Mouse (Mus musculus): ENCODE data around the gene Caly.

Gene Caly

GRCm38 (mm10) chr7:140082242-140082678 lies at the start of gene Caly:
TSS of gene Caly (minus strand) at chr7:140082548.
- DNase-seq (ENCODE audit: low spot score) = no peak

DNA sequence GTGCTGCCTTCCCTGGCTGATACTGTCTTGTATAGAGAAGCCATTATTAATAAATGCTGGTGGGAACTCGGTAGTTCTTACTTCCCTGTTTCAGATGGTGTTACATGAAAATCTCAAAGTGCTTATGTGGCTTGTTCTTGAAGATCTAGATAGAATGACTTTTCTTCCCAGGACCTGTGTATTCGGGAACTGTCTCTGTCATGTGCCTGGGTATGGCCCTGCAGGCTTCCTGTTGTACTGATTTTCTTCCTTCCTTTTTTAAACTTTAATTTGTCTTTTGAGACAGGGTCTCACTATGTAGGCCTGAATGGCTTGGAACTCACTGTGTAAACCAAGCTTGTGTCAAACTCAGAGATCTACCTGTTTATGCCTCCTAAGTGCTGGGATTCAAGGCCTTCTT lies 45.6 kb upstream of the Caly start:
- DNase-seq (ENCODE audit: low spot score) = no peak

DNA sequence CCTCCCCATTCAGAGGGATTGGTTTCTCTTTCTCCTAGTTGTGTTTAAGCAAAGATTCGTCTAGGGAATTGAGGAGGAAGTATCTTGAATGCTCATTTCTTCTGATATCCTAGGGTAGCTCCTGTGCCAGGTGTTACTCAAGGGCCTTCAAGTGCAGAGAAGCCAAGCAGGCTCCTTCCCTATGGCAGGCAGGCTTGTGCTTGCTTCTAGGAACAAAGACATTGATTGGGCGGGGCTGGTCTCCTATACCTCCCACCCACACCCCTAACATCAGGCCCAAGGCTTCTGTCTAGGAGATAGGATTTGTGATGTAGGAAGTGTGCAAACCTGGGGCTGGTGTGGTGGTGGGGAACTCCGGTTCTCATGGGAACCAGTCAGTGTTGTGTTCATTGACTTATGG lies 44.6 kb upstream of the Caly start:
- no peak for DNase-seq (ENCODE audit: low spot score)

DNA sequence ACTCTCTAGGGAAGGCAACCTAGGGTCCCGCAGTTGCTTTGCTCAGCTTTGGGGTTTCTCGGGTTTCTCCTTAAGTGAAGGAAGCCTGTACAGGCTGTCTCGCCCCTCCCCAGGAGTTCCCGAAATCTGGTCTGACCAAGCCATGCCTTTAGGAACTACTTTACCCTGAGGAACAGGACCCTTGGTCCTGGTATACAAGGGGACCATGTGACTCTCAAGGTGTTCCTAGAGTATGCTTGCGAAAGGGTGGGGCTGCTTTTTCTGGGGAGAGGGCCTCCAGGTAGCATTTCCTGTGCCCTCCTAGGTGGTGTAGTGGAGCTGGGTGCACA lies 43.6 kb upstream of the Caly start:
- DNase-seq (ENCODE audit: low spot score) = no peak

DNA sequence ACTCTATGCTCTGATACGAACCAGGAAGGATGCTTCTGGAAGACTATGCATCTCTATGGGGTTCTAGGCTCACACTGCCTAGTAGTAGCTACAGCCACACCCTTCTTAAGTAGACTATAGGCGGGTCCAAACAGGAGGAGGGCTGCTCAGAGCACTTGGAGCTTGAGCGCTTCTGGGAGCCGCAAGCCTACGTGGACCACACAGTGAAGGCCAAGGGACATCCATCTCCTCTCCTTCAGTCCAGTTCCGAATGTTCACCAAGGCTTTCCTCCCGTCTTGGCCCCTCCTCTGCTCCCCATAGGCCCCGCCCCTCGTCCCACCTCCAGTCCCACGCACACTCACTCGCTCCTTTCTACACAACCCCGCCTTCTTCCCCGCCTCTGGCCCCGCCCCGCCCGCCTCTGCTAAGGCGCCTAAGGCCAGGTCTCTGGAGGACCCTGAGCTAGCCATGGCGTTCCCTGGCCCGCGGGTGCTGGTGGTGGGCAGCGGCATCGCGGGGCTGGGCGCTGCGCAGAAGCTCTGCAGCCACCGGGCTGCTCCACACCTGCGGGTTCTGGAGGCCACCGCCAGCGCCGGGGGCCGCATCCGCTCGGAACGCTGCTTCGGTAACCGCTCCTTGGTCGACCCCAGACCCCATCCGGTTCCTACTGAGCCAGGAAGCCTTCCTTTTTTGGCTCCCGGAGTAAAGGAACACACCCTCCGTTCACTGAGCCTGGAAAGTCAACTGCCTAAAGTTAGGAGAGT lies 43.1 kb upstream of the Caly start:
- DNase-seq (ENCODE audit: low spot score) = peak; percentile 94

- DNase-seq (ENCODE audit: low spot score) = no peak
Observed at GRCm38 (mm10) chr7:140124382-140124781, 42.0 kb upstream of the Caly start.

- DNase-seq (ENCODE audit: low spot score) = no peak
Observed at GRCm38 (mm10) chr7:140122765-140123164, 40.4 kb upstream of the Caly start.

DNA sequence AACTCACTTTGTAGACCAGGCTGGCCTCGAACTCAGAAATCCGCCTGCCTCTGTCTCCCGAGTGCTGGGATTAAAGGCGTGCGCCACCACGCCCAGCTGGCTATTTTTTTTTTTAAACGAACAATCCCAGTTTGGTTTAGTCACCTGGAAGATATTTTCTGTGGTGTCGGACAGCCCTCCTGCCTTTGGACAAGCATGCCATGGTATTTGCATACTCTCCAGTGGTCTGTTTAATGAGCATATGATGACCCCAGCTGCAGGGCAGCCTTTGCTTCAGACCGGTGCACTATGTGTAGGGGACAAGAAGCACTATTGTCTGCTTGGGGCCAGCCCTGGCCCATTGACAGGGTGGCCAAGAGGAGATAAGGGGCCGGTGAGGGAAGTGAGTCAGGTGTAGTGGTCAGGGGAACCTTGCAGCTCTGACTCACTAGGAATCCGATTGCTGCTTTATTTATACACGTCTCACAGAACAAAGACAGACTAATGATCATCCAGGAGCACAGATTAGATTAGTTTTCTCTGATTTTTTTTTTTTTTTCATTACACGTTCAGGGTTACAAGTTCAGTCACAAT lies 39.1 kb upstream of the Caly start:
- no peak for DNase-seq (ENCODE audit: low spot score)

DNA sequence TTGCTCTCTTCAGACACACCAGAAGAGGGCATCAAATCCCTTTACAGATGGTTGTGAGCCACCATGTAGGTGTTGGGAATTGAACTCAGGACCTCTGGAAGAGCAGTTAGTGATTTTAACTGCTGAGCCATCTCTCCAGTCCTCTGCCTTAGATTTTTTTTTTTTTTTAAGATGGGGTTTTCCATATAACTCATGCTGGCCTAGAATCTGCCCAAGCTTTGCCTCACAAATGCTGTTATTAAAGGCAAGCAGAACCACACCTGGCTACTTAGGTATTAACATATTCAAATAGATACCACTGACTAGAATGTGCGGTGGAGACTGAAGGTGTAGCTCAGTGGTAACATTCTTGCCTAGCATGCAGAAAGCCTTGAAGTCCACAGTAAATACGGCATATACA lies 38.1 kb upstream of the Caly start:
- no peak for DNase-seq (ENCODE audit: low spot score)

DNA sequence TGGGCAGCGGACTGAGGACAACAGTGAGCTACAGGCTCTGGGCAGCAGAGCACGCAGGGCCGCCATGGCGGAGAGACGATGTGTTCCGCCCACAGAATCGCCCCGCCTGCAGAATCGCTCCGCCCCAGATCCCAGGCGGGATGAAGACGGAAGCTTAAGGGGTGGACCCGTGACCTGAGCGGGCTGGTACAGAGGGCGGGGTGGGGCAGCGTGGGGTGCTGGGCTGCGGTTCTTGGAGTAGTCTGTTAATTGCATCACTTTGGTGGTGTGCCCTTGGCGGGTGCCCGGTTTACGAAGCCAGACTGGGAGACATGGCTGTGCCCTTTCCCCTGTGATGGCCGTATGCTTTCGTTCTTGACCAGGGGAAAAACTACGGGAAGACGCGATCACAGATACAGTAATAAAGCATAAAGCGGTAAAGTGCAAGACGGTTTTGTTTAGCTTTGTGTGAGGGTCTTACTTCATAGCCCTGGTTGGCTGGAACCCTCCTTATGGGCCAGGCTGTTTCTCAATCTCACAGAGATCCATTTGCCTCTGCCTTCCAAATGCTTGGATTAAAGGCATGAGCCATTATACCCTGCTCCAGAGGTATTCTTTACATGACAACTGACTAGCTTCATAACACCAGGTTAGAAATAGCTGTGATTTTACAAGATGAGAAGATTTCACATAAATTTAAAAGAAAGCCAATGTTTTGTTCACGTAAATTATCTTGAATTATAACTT lies 34.1 kb upstream of the Caly start, which contains the start of gene Echs1:
TSS of gene Echs1 (minus strand) at position 148 of the 726 bp plus-strand sequence.
- peak; percentile 92 for DNase-seq (ENCODE audit: low spot score)

GRCm38 (mm10) chr7:140115583-140116328 lies 33.4 kb upstream of the Caly start, which contains the start of gene Paox:
TSS of gene Paox (plus strand) at chr7:140115799.
- peak; percentile 64 for DNase-seq (ENCODE audit: low spot score)

GRCm38 (mm10) chr7:140111943-140112342 lies 29.6 kb upstream of the Caly start:
- no peak for DNase-seq (ENCODE audit: low spot score)

DNA sequence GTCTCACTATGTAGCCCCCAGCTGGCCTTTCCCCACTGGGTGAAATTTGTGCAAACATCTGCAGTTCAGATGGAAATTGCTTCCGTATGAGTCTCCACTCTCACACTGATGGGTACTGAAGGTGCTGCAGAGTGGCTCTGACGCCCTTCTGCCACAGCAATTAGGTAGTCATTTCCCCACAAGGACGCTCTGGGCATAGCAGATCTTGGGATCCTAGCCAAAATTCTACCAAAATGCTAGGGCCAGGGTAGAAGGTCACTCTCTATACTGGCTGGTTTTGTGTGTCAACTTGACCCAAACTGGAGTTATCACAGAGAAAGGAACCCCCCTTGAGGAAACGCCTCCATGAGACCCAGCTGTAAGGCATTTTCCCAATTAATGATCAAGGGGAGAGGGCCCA lies 21.7 kb upstream of the Caly start:
- DNase-seq (ENCODE audit: low spot score) = peak; percentile 31

GRCm38 (mm10) chr7:140101993-140102860 lies 19.9 kb upstream of the Caly start, which contains the start of gene Fuom:
TSS of gene Fuom (minus strand) at chr7:140102441.
- peak; percentile 91 for DNase-seq (ENCODE audit: low spot score)

- no peak for DNase-seq (ENCODE audit: low spot score)
Observed at GRCm38 (mm10) chr7:140101498-140101897, 19.1 kb upstream of the Caly start.

- no peak for DNase-seq (ENCODE audit: low spot score)
Observed at GRCm38 (mm10) chr7:140098466-140098865, 16.1 kb upstream of the Caly start.

- DNase-seq (ENCODE audit: low spot score) = no peak
Observed at GRCm38 (mm10) chr7:140096055-140096454, 13.7 kb upstream of the Caly start.

DNA sequence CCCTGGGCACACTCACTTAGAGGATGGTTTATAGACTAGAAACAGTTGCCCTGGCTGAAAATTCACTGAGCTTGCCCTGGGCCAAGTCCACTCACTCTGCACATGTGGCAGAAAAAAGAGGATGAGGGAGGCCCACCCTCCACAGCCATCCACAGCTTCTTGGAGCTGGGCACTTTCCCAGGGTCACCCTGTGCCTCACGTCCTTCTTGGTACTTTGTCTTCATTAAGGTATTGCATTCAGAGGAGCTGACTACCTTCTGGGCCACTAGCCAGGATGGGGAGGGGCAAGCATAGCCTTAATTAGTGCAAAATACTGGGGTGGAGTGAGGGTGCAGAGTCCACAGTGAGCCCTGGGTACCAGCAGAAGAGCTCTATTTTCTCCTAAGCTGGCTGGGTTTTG lies 13.2 kb upstream of the Caly start:
- peak; percentile 15 for DNase-seq (ENCODE audit: low spot score)

DNA sequence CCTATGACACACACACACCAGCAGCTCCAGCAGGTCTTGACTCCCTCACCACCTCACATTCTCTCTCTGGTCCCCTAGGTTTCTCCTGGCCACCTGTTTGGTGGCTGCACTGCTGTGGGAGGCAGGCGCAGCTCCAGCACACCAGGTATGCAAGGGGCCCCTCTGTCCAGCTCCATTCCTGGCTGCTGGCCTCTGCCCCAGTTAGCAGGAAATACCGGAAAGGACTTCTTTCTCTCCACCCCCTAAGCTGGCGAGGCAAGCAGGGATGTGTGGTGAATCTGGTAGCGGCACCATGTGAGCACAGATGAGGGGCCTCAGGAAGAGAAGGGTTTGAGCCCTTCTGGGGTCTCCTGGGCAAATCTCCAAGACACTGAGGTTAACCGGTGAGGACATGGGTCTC lies 12.6 kb upstream of the Caly start:
- no peak for DNase-seq (ENCODE audit: low spot score)

GRCm38 (mm10) chr7:140092924-140093528 lies 10.7 kb upstream of the Caly start, which contains the start of gene Prap1:
TSS of gene Prap1 (plus strand) at chr7:140093395.
- DNase-seq (ENCODE audit: low spot score) = no peak

DNA sequence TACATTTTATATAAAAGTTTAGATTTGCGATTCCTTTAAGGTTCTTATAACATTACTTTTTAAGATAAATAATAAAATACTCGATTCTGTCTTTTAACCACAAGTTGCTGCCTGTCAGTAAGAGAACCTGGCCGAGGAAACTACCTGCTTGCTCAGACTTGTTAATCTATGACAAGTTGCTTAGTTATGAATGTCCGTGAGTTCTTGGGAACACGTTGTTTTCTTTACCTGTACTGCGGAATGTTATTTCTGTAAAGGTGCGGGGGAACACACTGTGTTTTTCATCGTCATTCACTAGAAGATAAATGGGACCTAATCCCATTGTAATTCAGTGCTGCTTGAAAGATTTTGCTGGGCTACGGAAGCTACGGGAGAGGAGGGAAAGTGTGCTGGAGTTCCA lies 8.3 kb upstream of the Caly start:
- DNase-seq (ENCODE audit: low spot score) = no peak

Measured in ovary, adult 18-20 months (tissue).